Mouse (Mus musculus): ENCODE results near the gene Fut2. TPM values are rescaled to one million over a fixed set of nuclear protein-coding genes. Genes with fewer than 3 reads are reported as not detected.

Fut2 gene
- polyA plus RNA-seq, 1 experiment from 2014 or later: 0.19 TPM

- Histone ChIP-seq H3K9me3 (ENCODE audit: control insufficient read depth, low read length) (no peaks in the 10 kb centered on the region), H3K36me3 (ENCODE audit: control insufficient read depth, insufficient read depth, low read length) (no peaks in the 10 kb centered on the region), H3K27me3 (replicated peaks; ENCODE audit: control insufficient read depth, insufficient read depth, low read length) (no peaks in the 10 kb centered on the region), H3K9ac (ENCODE audit: low read depth, low read length) (no peak overlapping the region), H3K27ac (ENCODE audit: low read depth, low read length) (no peak overlapping the region), H3K4me2 (ENCODE audit: low read length) (no peak overlapping the region), H3K4me1 (ENCODE audit: control insufficient read depth, insufficient read depth, low read depth, low read length) (peaks cover 3% of the 10 kb centered on the region; the same call in 1 of the 2 replicates), H3K4me3 (ENCODE audit: low read length) (no peak overlapping the region)
- WGBS: 90% methylated on average over 8 of the region's 8 CpGs
- no peak for ATAC-seq
Measured at GRCm38 (mm10) chr7:45625481-45625880, 40.7 kb downstream of the Fut2 start.

- no peak overlapping the region for H3K9ac ChIP-seq (ENCODE audit: low read depth, low read length)
- H3K36me3 ChIP-seq (ENCODE audit: control insufficient read depth, insufficient read depth, low read length): no peaks in the 10 kb centered on the region
- no peak for ATAC-seq
- H3K4me1 ChIP-seq (ENCODE audit: control insufficient read depth, insufficient read depth, low read depth, low read length): peaks cover 3% of the 10 kb centered on the region; the same call in 1 of the 2 replicates
- H3K27ac ChIP-seq (ENCODE audit: low read depth, low read length): no peak overlapping the region
- H3K27me3 ChIP-seq (replicated peaks; ENCODE audit: control insufficient read depth, insufficient read depth, low read length): no peaks in the 10 kb centered on the region
- 90% methylated on average over 3 of the region's 3 CpGs for WGBS
- H3K9me3 ChIP-seq (ENCODE audit: control insufficient read depth, low read length): no peaks in the 10 kb centered on the region
- H3K4me2 ChIP-seq (ENCODE audit: low read length): no peak overlapping the region
- no peak overlapping the region for H3K4me3 ChIP-seq (ENCODE audit: low read length)
Measured at GRCm38 (mm10) chr7:45624718-45625117, 41.5 kb downstream of the Fut2 start.

GRCm38 (mm10) chr7:45623507-45623906 is 42.7 kb downstream of the Fut2 start:
- WGBS: 94% methylated on average over 11 of the region's 11 CpGs
- ATAC-seq: no peak
- Histone ChIP-seq H3K36me3 (ENCODE audit: control insufficient read depth, insufficient read depth, low read length) (no peaks in the 10 kb centered on the region), H3K9me3 (ENCODE audit: control insufficient read depth, low read length) (no peaks in the 10 kb centered on the region), H3K4me3 (ENCODE audit: low read length) (no peak overlapping the region), H3K27me3 (replicated peaks; ENCODE audit: control insufficient read depth, insufficient read depth, low read length) (peaks cover 8% of the 10 kb centered on the region), H3K4me1 (ENCODE audit: control insufficient read depth, insufficient read depth, low read depth, low read length) (peaks cover 3% of the 10 kb centered on the region; the same call in 1 of the 2 replicates), H3K9ac (ENCODE audit: low read depth, low read length) (no peak overlapping the region), H3K27ac (ENCODE audit: low read depth, low read length) (no peak overlapping the region), H3K4me2 (ENCODE audit: low read length) (no peak overlapping the region)

GRCm38 (mm10) chr7:45621443-45621842 is 44.8 kb downstream of the Fut2 start, which contains the start of gene Izumo1:
Izumo1 (plus strand) TSS chr7:45621811.
- Histone ChIP-seq H3K27ac (ENCODE audit: low read depth, low read length) (no peak within 1 kb of the TSS), H3K27me3 (replicated peaks; ENCODE audit: control insufficient read depth, insufficient read depth, low read length) (peaks cover 19% of the 10 kb centered on the region), H3K9ac (ENCODE audit: low read depth, low read length) (no peak within 1 kb of the TSS), H3K4me2 (ENCODE audit: low read length) (no peak within 1 kb of the TSS), H3K4me1 (ENCODE audit: control insufficient read depth, insufficient read depth, low read depth, low read length) (peaks cover 5% of the 10 kb centered on the region), H3K4me3 (ENCODE audit: low read length) (no peak within 1 kb of the TSS), H3K36me3 (ENCODE audit: control insufficient read depth, insufficient read depth, low read length) (no peaks in the 10 kb centered on the region), H3K9me3 (ENCODE audit: control insufficient read depth, low read length) (no peaks in the 10 kb centered on the region)
- WGBS: 38% methylated on average over 9 of the region's 9 CpGs
- no peak for ATAC-seq

GRCm38 (mm10) chr7:45619592-45619991 is 46.6 kb downstream of the Fut2 start:
- Histone ChIP-seq H3K9ac (ENCODE audit: low read depth, low read length) (no peak overlapping the region), H3K4me1 (ENCODE audit: control insufficient read depth, insufficient read depth, low read depth, low read length) (peaks cover 5% of the 10 kb centered on the region), H3K27ac (ENCODE audit: low read depth, low read length) (no peak overlapping the region), H3K9me3 (ENCODE audit: control insufficient read depth, low read length) (no peaks in the 10 kb centered on the region), H3K36me3 (ENCODE audit: control insufficient read depth, insufficient read depth, low read length) (no peaks in the 10 kb centered on the region), H3K4me2 (ENCODE audit: low read length) (no peak overlapping the region), H3K27me3 (replicated peaks; ENCODE audit: control insufficient read depth, insufficient read depth, low read length) (peaks cover 21% of the 10 kb centered on the region), H3K4me3 (ENCODE audit: low read length) (no peak overlapping the region)
- 88% methylated on average over 5 of the region's 5 CpGs for WGBS
- ATAC-seq: no peak

- no peak for ATAC-seq
- peaks cover 5% of the 10 kb centered on the region for H3K4me1 ChIP-seq (ENCODE audit: control insufficient read depth, insufficient read depth, low read depth, low read length)
- H3K27ac ChIP-seq (ENCODE audit: low read depth, low read length): no peak overlapping the region
- H3K36me3 ChIP-seq (ENCODE audit: control insufficient read depth, insufficient read depth, low read length): no peaks in the 10 kb centered on the region
- H3K4me3 ChIP-seq (ENCODE audit: low read length): no peak overlapping the region
- no peak overlapping the region for H3K4me2 ChIP-seq (ENCODE audit: low read length)
- no peak overlapping the region for H3K9ac ChIP-seq (ENCODE audit: low read depth, low read length)
- peaks cover 21% of the 10 kb centered on the region for H3K27me3 ChIP-seq (replicated peaks; ENCODE audit: control insufficient read depth, insufficient read depth, low read length)
- 80% methylated on average over 5 of the region's 5 CpGs for WGBS
- no peaks in the 10 kb centered on the region for H3K9me3 ChIP-seq (ENCODE audit: control insufficient read depth, low read length)
Measured at GRCm38 (mm10) chr7:45618316-45618715, 47.9 kb downstream of the Fut2 start.

GRCm38 (mm10) chr7:45617042-45617695 is 49.0 kb downstream of the Fut2 start, which contains the start of gene Fut1:
Fut1 (plus strand) TSS chr7:45617289.
- H3K4me3 ChIP-seq (ENCODE audit: low read length): peak within 1 kb of the TSS; percentile 17; the same call in 1 of the 2 replicates
- 8% methylated on average over 31 of the region's 31 CpGs for WGBS
- peak within 1 kb of the TSS; percentile 39 for H3K9ac ChIP-seq (ENCODE audit: low read depth, low read length)
- H3K4me1 ChIP-seq (ENCODE audit: control insufficient read depth, insufficient read depth, low read depth, low read length): peaks cover 5% of the 10 kb centered on the region
- peak within 1 kb of the TSS; percentile 50 for H3K4me2 ChIP-seq (ENCODE audit: low read length)
- ATAC-seq: no peak
- no peaks in the 10 kb centered on the region for H3K36me3 ChIP-seq (ENCODE audit: control insufficient read depth, insufficient read depth, low read length)
- no peaks in the 10 kb centered on the region for H3K9me3 ChIP-seq (ENCODE audit: control insufficient read depth, low read length)
- no peak within 1 kb of the TSS for H3K27ac ChIP-seq (ENCODE audit: low read depth, low read length)
- H3K27me3 ChIP-seq (replicated peaks; ENCODE audit: control insufficient read depth, insufficient read depth, low read length): peaks cover 21% of the 10 kb centered on the region

GRCm38 (mm10) chr7:45616277-45616676 is 49.9 kb downstream of the Fut2 start:
- 26% methylated on average over 6 of the region's 6 CpGs for WGBS
- H3K27ac ChIP-seq (ENCODE audit: low read depth, low read length): no peak overlapping the region
- peaks cover 21% of the 10 kb centered on the region for H3K27me3 ChIP-seq (replicated peaks; ENCODE audit: control insufficient read depth, insufficient read depth, low read length)
- no peaks in the 10 kb centered on the region for H3K9me3 ChIP-seq (ENCODE audit: control insufficient read depth, low read length)
- no peak overlapping the region for H3K9ac ChIP-seq (ENCODE audit: low read depth, low read length)
- H3K4me1 ChIP-seq (ENCODE audit: control insufficient read depth, insufficient read depth, low read depth, low read length): peaks cover 5% of the 10 kb centered on the region
- ATAC-seq: no peak
- H3K4me3 ChIP-seq (ENCODE audit: low read length): no peak overlapping the region
- no peak overlapping the region for H3K4me2 ChIP-seq (ENCODE audit: low read length)
- H3K36me3 ChIP-seq (ENCODE audit: control insufficient read depth, insufficient read depth, low read length): no peaks in the 10 kb centered on the region

GRCm38 (mm10) chr7:45609511-45609910 is 56.7 kb downstream of the Fut2 start:
- Histone ChIP-seq H3K4me2 (ENCODE audit: low read length) (no peak overlapping the region), H3K27me3 (replicated peaks; ENCODE audit: control insufficient read depth, insufficient read depth, low read length) (no peaks in the 10 kb centered on the region), H3K4me1 (ENCODE audit: control insufficient read depth, insufficient read depth, low read depth, low read length) (no peaks in the 10 kb centered on the region), H3K36me3 (ENCODE audit: control insufficient read depth, insufficient read depth, low read length) (no peaks in the 10 kb centered on the region), H3K4me3 (ENCODE audit: low read length) (no peak overlapping the region), H3K9me3 (ENCODE audit: control insufficient read depth, low read length) (no peaks in the 10 kb centered on the region), H3K27ac (ENCODE audit: low read depth, low read length) (no peak overlapping the region), H3K9ac (ENCODE audit: low read depth, low read length) (no peak overlapping the region)
- no peak for ATAC-seq
- WGBS: 81% methylated on average over 1 of the region's 1 CpGs
